Mouse (Mus musculus): ENCODE results near the gene Hecw2.

DNA sequence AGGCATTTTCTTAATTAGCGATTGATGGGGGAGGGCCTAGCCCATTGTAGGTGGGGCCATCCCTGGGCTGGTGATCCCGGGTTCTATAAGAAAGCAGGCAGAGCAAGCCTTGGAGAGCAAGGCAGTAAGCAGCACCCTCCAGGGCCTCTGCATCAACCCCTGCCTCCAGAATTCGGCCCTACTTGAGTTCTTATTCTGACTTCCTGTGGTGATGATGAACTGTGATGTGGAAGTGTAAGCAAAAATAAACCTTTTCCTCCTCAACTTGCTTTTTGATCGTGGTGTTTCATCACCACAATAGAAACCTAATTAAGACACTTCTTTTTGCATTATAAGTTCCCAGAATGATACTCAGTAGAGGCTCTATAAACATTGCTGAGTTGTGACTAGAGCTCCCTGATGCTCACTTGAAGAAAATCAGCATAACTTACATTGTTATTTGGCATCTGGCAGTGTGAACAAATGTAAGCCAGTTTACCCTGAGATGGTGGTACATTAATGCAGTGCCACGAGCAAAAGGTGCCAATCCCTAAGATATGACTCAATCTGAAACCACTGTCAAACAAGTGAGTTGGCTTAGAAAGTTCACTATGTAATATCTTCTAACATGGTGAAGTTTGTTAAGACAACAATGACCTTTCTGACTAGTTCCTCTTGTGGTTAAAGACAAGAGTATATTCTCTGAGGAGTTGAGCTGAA lies 349.9 kb downstream of the Hecw2 start:
- TF ChIP-seq CTCF (IDR thresholded peaks at IDR 0.05; ENCODE audit: control insufficient read depth, insufficient read depth, insufficient replicate concordance, low read depth, low read length) (no peak), POLR2A (IDR thresholded peaks at IDR 0.05; ENCODE audit: control insufficient read depth, low read depth, low read length) (no peak)

Data from testis, adult 2 months (tissue).